Mouse (Mus musculus) bone marrow, adult 2 months (tissue): ENCODE measurements around the gene Sspn.

ENCODE experiments used
- CTCF ChIP-seq: fragments of 200-500 bp; IDR thresholded peaks from 2 replicates; pipeline ENCODE4 v1.5.1; 2011; ENCODE audit warnings: low read length, control low read depth; ENCODE audit not compliant: control insufficient read depth, insufficient read depth
- POLR2A ChIP-seq: fragments of 200-500 bp; IDR thresholded peaks from 2 replicates; pipeline ENCODE4 v1.6.1; 2011; ENCODE audit warnings: low read depth, mild to moderate bottlenecking, control low read depth, low read length, borderline replicate concordance; ENCODE audit not compliant: control insufficient read depth

- TF ChIP-seq POLR2A (no peak), CTCF (no peak)
Measured at GRCm38 (mm10) chr6:145887719-145888118, 43.7 kb upstream of the Sspn start.
